In genomic region chr7:44462218-44463055, GRCm38 (mm10) we compare ENCODE assay signal across 9 mouse cellular contexts. TPM values are rescaled to one million over a fixed set of nuclear protein-coding genes. Genes with fewer than 3 reads are reported as not detected.
A peak's percentile ranks its signal among the peaks of the same experiment; 100 is the strongest.
DNase-seq lines count a peak whose midpoint lies in the region; ATAC-seq lines count a peak whose summit lies in the region.
"Had no signal": no experiment of that assay in that cellular context is flagged by ENCODE, and none has a peak within 500 bp of the region (broad histone marks: within the 10 kb centered on the region; RNA-seq: fewer than 3 reads in every experiment).

No protein-coding gene starts in this region.

- H3K4me2 ChIP-seq in neural tube, embryonic 13.5 days, result peak overlapping the region; percentile 34

- peaks cover 58% of the 10 kb centered on the region for H3K4me1 ChIP-seq in heart, embryonic 10.5 days
- peaks cover 52% of the 10 kb centered on the region for H3K4me1 ChIP-seq in neural tube, embryonic 13.5 days (replicated peaks)

- H3K27me3 ChIP-seq in heart, embryonic 10.5 days (ENCODE audit: insufficient read depth, poor library complexity, severe bottlenecking), result peaks cover 64% of the 10 kb centered on the region
- H3K27me3 ChIP-seq in neural tube, embryonic 13.5 days, result peaks cover 31% of the 10 kb centered on the region

- WGBS in heart, embryonic 10.5 days, result 13% methylated on average over 77 of the region's 77 CpGs
- WGBS in neural tube, embryonic 13.5 days, result 16% methylated on average over 74 of the region's 77 CpGs

- H3K36me3 ChIP-seq in heart, embryonic 10.5 days, result peaks cover 20% of the 10 kb centered on the region
- H3K36me3 ChIP-seq in neural tube, embryonic 13.5 days, result peaks cover 67% of the 10 kb centered on the region

- peak overlapping the region; percentile 57 for H3K4me3 ChIP-seq in heart, embryonic 10.5 days
- peak overlapping the region; percentile 9; the same call in 1 of the 2 replicates for H3K4me3 ChIP-seq in neural tube, embryonic 13.5 days

- peak; percentile 78 for DNase-seq in heart, embryonic 10.5 days (ENCODE audit: low spot score)
- DNase-seq in heart, postnatal 14 days, result no peak
- DNase-seq in urinary bladder, postnatal 25 days (ENCODE audit: low spot score), result peak; percentile 26
- no peak for DNase-seq in urinary bladder, postnatal 36 days (ENCODE audit: low spot score in 2 of 2)
- DNase-seq in layer of hippocampus, postnatal 10 days (ENCODE audit: low spot score in 2 of 2), result peak; percentile 17 to 60
- DNase-seq in adrenal gland, postnatal 25 days, result no peak

- H3K9ac ChIP-seq in neural tube, embryonic 13.5 days, result peak overlapping the region; percentile 55

- peak overlapping the region; percentile 49 for H3K27ac ChIP-seq in heart, embryonic 10.5 days
- H3K27ac ChIP-seq in neural tube, embryonic 13.5 days (replicated peaks), result no peak overlapping the region
- H3K27ac ChIP-seq: macrophage had no signal

- intact Hi-C loops in heart, postnatal 14 days (cut with DNase I), result no loop called here

- peak; percentile 73 for ATAC-seq in granulocyte monocyte progenitor cell, adult 5-6 weeks (replicated peaks; ENCODE audit: poor library complexity, severe bottlenecking)
- ATAC-seq in neural tube, embryonic 13.5 days (ENCODE audit: low read depth), result no peak

- H3K9me3 ChIP-seq in heart, embryonic 10.5 days, result no peaks in the 10 kb centered on the region
- no peaks in the 10 kb centered on the region for H3K9me3 ChIP-seq in neural tube, embryonic 13.5 days

RNA-seq across cellular contexts. Expression of gene Aspdh, which starts 2.8 kb away (rescaled TPM):
- 0.83 and 1.8 TPM in 2 replicates for polyA plus RNA-seq in heart, embryonic 10.5 days (2016; fragmentation: Nextera tagmentation; extraction: Ambion mirVana)
- total RNA-seq in heart, postnatal 14 days (2021), result 1 to 10 TPM in 1 of 2 experiments, under 1 TPM in 1; 1.00 to 1.1 TPM
- total RNA-seq in granulocyte monocyte progenitor cell, adult 5-6 weeks (2014; fragmentation: Nextera tagmentation), result not detected in 2 replicates
- not detected in 2 replicates for total RNA-seq in granulocyte monocyte progenitor cell, adult 5-6 weeks (2017)
- 10 to 100 TPM; 13.0 to 16.5 TPM for total RNA-seq in layer of hippocampus, postnatal 10 days (2021)
- 1.6 and 2.9 TPM in 2 replicates for polyA plus RNA-seq in neural tube, embryonic 13.5 days (2015; fragmentation: Nextera tagmentation; extraction: Ambion mirVana)
- 0.61 and 1.9 TPM in 2 replicates for total RNA-seq in adrenal gland, postnatal 25 days (2021)
- polyA plus RNA-seq: macrophage had no signal

RNA-seq across cellular contexts. Expression of gene Josd2, which starts 5.3 kb away (rescaled TPM):
- polyA plus RNA-seq in heart, embryonic 10.5 days (2016; fragmentation: Nextera tagmentation; extraction: Ambion mirVana), result 158 and 196 TPM in 2 replicates
- 100 to 1,000 TPM; 105 to 111 TPM for total RNA-seq in heart, postnatal 14 days (2021)
- 26.4 and 62.3 TPM in 2 replicates for total RNA-seq in granulocyte monocyte progenitor cell, adult 5-6 weeks (2014; fragmentation: Nextera tagmentation)
- 15.9 and 31.2 TPM in 2 replicates for total RNA-seq in granulocyte monocyte progenitor cell, adult 5-6 weeks (2017)
- total RNA-seq in layer of hippocampus, postnatal 10 days (2021), result 10 to 100 TPM; 38.7 to 41.1 TPM
- polyA plus RNA-seq in neural tube, embryonic 13.5 days (2015; fragmentation: Nextera tagmentation; extraction: Ambion mirVana), result 49.9 and 54.3 TPM in 2 replicates
- total RNA-seq in adrenal gland, postnatal 25 days (2021), result 43.9 and 49.2 TPM in 2 replicates

RNA-seq across cellular contexts. Expression of gene Lrrc4b, which starts 33.6 kb away (rescaled TPM):
- 1.2 and 1.7 TPM in 2 replicates for polyA plus RNA-seq in heart, embryonic 10.5 days (2016; fragmentation: Nextera tagmentation; extraction: Ambion mirVana)
- total RNA-seq in heart, postnatal 14 days (2021), result 10 to 100 TPM; 18.7 to 19.7 TPM
- total RNA-seq in granulocyte monocyte progenitor cell, adult 5-6 weeks (2014; fragmentation: Nextera tagmentation), result not detected in 2 replicates
- total RNA-seq in granulocyte monocyte progenitor cell, adult 5-6 weeks (2017), result not detected in 2 replicates
- 100 to 1,000 TPM; 338 to 365 TPM for total RNA-seq in layer of hippocampus, postnatal 10 days (2021)
- 11.3 and 13.3 TPM in 2 replicates for polyA plus RNA-seq in neural tube, embryonic 13.5 days (2015; fragmentation: Nextera tagmentation; extraction: Ambion mirVana)
- 4.3 and 5.8 TPM in 2 replicates for total RNA-seq in adrenal gland, postnatal 25 days (2021)
- polyA plus RNA-seq: macrophage had no signal

RNA-seq across cellular contexts. Expression of gene Emc10, which starts 33.9 kb away (rescaled TPM):
- 92.2 and 95.7 TPM in 2 replicates for polyA plus RNA-seq in heart, embryonic 10.5 days (2016; fragmentation: Nextera tagmentation; extraction: Ambion mirVana)
- total RNA-seq in heart, postnatal 14 days (2021), result 10 to 100 TPM; 95.4 to 98.8 TPM
- total RNA-seq in granulocyte monocyte progenitor cell, adult 5-6 weeks (2014; fragmentation: Nextera tagmentation), result 63.1 and 126 TPM in 2 replicates
- 33.7 and 42.0 TPM in 2 replicates for total RNA-seq in granulocyte monocyte progenitor cell, adult 5-6 weeks (2017)
- 100 to 1,000 TPM; 157 to 169 TPM for total RNA-seq in layer of hippocampus, postnatal 10 days (2021)
- polyA plus RNA-seq in neural tube, embryonic 13.5 days (2015; fragmentation: Nextera tagmentation; extraction: Ambion mirVana), result 139 TPM in 2 replicates
- total RNA-seq in adrenal gland, postnatal 25 days (2021), result 83.9 and 97.6 TPM in 2 replicates

RNA-seq across cellular contexts. Expression of gene Fam71e1, which starts 33.9 kb away (rescaled TPM):
- 9.3 and 11.1 TPM in 2 replicates for polyA plus RNA-seq in heart, embryonic 10.5 days (2016; fragmentation: Nextera tagmentation; extraction: Ambion mirVana)
- 1 to 10 TPM; 5.3 to 6.5 TPM for total RNA-seq in heart, postnatal 14 days (2021)
- total RNA-seq in granulocyte monocyte progenitor cell, adult 5-6 weeks (2014; fragmentation: Nextera tagmentation), result 12.3 TPM in 1 of 2 replicates, not detected in the other
- total RNA-seq in granulocyte monocyte progenitor cell, adult 5-6 weeks (2017), result 0.67 and 3.0 TPM in 2 replicates
- total RNA-seq in layer of hippocampus, postnatal 10 days (2021), result 10 to 100 TPM; 27.6 to 33.3 TPM
- polyA plus RNA-seq in neural tube, embryonic 13.5 days (2015; fragmentation: Nextera tagmentation; extraction: Ambion mirVana), result 23.0 and 29.8 TPM in 2 replicates
- total RNA-seq in adrenal gland, postnatal 25 days (2021), result 12.3 and 17.5 TPM in 2 replicates

Comparison
In these comparisons a context has a peak if more than half of its experiments do, and no peak if none do; other contexts are left out.
1. DNase-seq: peak in heart, embryonic 10.5 days (single experiment), urinary bladder, postnatal 25 days (single experiment) and layer of hippocampus, postnatal 10 days (2 of 2); none in heart, postnatal 14 days (0 of 2), urinary bladder, postnatal 36 days (0 of 2) and adrenal gland, postnatal 25 days (single experiment).
2. RNA of gene Lrrc4b, which starts 33.6 kb away (total RNA-seq): 338 to 365 TPM in layer of hippocampus, postnatal 10 days; 18.7 to 19.7 TPM in heart, postnatal 14 days, 4.3 to 5.8 TPM in adrenal gland, postnatal 25 days and not detected in granulocyte monocyte progenitor cell, adult 5-6 weeks; every median in the first group is over 10 times any median in the second.